Mouse (Mus musculus) heart, postnatal 0 days (tissue): ENCODE data around the gene Rassf5. TPM values are rescaled to one million over a fixed set of nuclear protein-coding genes. Genes with fewer than 3 reads are reported as not detected.

ENCODE experiments used
- ATAC-seq: fragments of 200-750 bp; cut with Nextera tagmentation; 2 replicates; pipeline ENCODE4 v1.8.0; 2017; ENCODE audit warnings: low read depth, moderate number of reproducible peaks, moderate library complexity; ENCODE audit not compliant: insufficient read depth
- DNase-seq: peaks from one replicate; pipeline ENCODE4 v3.0.0-alpha.2; 2016; ENCODE audit warnings: low spot score
- H3K27ac ChIP-seq: fragments of 300-500 bp; sonication (generic); 2 replicates; pipeline ENCODE4 v1.5.1; 2014; ENCODE audit warnings: low read depth, mild to moderate bottlenecking
- H3K27me3 ChIP-seq: fragments of 300-500 bp; sonication (generic); 2 replicates; pipeline ENCODE4 v1.6.1; 2014; ENCODE audit warnings: low read length, mixed read lengths; ENCODE audit not compliant: control insufficient read depth, insufficient read depth
- H3K36me3 ChIP-seq: fragments of 300-500 bp; sonication (generic); replicated peaks from 2 replicates; pipeline ENCODE4 v1.6.1; 2014; ENCODE audit warnings: low read length, mixed read lengths; ENCODE audit not compliant: control insufficient read depth, insufficient read depth
- H3K4me1 ChIP-seq: fragments of 300-500 bp; sonication (generic); 2 replicates; pipeline ENCODE4 v1.6.1; 2014; ENCODE audit warnings: antibody characterized with exemption; ENCODE audit not compliant: control insufficient read depth, insufficient read depth
- H3K4me2 ChIP-seq: fragments of 300-500 bp; sonication (generic); 2 replicates; pipeline ENCODE4 v1.6.1; 2014; ENCODE audit warnings: low read depth, mild to moderate bottlenecking, low read length, moderate library complexity
- H3K4me3 ChIP-seq: fragments of 300-500 bp; sonication (generic); 2 replicates; pipeline ENCODE4 v1.5.1; 2014; ENCODE audit warnings: low read depth, low read length
- H3K9ac ChIP-seq: fragments of 300-500 bp; sonication (generic); replicated peaks from 2 replicates; pipeline ENCODE4 v1.6.1; 2014; ENCODE audit warnings: low read depth, low read length, mixed read lengths
- H3K9me3 ChIP-seq: fragments of 300-500 bp; sonication (generic); replicated peaks from 2 replicates; pipeline ENCODE4 v1.6.1; 2016; ENCODE audit warnings: low read length; ENCODE audit not compliant: control insufficient read depth
- CTCF ChIP-seq: IDR thresholded peaks from 2 replicates; pipeline ENCODE4 v1.5.1; 2016; ENCODE audit warnings: antibody characterized with exemption, control low read depth, low read depth
- EP300 ChIP-seq: IDR thresholded peaks from 2 replicates; pipeline ENCODE4 v1.6.1; 2016; ENCODE audit warnings: antibody characterized with exemption, low read depth
- WGBS: fragments of 180-500 bp; shearing (Covaris S2); extraction: QIAGEN DNeasy Blood & Tissue Kit; methylation state at CpG from one replicate; pipeline ENCODE4 v1.1.7; 2014; 5-methylcytosine and 5-hydroxymethylcytosine counted together
- polyA plus RNA-seq: library from polyadenylated mRNA; unstranded; fragments of >200 nt; fragmentation: Nextera tagmentation; extraction: Ambion mirVana; gene quantifications from 2 replicates; pipeline ENCODE4 v1.2.1, GENCODE M21; 2015
- total RNA-seq: library from RNA; depleted of rRNA; stranded (reverse); fragments of >200 nt; gene quantifications from 2 replicates; pipeline ENCODE4 v1.2.3, GENCODE M21; 2014; ENCODE audit warnings: low replicate concordance

Rassf5 gene
- total and polyA plus RNA-seq, 2 experiments from 2014 or later = 3.3 TPM

DNA sequence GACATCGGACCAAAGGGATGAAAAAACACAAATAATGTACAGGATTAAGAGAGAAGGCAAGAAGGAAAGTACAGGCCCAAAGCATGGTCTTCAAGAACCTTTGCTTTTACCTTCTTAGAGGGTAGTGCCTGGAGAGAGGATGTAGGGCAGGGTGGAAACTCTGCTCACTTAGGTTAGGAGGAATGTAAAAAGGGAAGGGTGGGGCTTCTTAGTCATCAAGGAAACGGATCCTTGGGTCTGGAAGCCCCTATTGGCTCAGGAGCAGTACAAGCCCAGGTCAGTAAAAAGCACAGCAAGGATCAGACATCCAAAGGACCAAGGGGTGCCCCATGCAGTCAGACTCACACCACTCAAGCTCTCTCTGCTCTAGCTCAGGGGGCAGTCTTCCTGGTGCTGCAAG lies 42.2 kb upstream of the Rassf5 start:
- DNase-seq (no peak), ATAC-seq (no peak)
- TF ChIP-seq EP300 = no peak
- no peaks in the 10 kb centered on the region for H3K27me3 ChIP-seq
- H3K9ac ChIP-seq = no peak overlapping the region
- 63% methylated on average over 2 of the region's 2 CpGs for WGBS
- no peak overlapping the region for H3K4me2 ChIP-seq
- H3K27ac ChIP-seq = no peak overlapping the region
- H3K36me3 ChIP-seq = peaks cover 32% of the 10 kb centered on the region
- H3K9me3 ChIP-seq = no peaks in the 10 kb centered on the region
- H3K4me3 ChIP-seq = no peak overlapping the region
- peaks cover 6% of the 10 kb centered on the region; the same call in 1 of the 2 replicates for H3K4me1 ChIP-seq

DNA sequence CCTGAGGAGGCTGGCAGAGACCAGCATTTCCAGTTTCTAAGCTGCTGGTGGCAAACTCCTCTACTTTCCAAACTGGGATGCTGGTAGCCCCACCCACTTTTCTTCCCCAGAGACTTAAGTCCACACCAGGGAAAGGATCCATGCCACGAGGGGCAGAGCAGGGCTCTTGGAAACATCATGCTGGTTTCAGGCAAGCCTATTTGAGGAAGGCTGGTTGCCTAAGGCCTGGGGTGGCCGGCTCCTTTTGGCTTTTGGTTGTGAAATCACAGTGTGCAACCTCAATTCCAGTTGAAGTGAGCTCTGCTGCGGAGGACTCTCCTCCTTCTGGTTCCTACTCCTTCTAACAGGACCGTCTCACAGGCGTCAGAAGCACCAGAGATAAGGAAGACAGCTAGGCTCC lies 41.7 kb upstream of the Rassf5 start:
- Histone ChIP-seq H3K27ac (no peak overlapping the region), H3K4me2 (no peak overlapping the region), H3K27me3 (no peaks in the 10 kb centered on the region), H3K9me3 (no peaks in the 10 kb centered on the region), H3K4me3 (no peak overlapping the region), H3K4me1 (peaks cover 6% of the 10 kb centered on the region; the same call in 1 of the 2 replicates), H3K9ac (no peak overlapping the region), H3K36me3 (peaks cover 30% of the 10 kb centered on the region)
- TF ChIP-seq EP300 = no peak
- no peak for TF ChIP-seq CTCF
- DNase-seq = no peak
- 50% methylated on average over 5 of the region's 5 CpGs for WGBS
- ATAC-seq = no peak

DNA sequence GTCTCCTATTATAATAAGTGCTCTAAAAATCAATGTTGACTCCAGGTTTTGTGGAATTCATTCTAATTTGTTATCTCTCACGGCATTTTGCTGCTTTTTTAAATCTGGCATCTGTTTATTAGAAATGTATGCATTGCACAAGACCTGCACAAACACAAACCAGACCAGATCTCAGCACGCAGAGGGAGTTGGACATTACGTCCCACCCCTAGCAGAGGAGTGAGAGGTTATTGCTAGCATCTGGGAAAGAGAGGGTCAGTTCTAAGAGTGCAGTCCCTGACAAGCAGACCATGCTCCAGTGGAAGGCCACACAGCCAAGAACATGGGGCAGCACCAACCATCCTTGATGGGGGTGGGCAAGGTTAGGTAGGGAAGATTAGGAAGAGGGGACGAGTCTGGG lies 39.6 kb upstream of the Rassf5 start:
- Histone ChIP-seq H3K4me1 (peaks cover 6% of the 10 kb centered on the region; the same call in 1 of the 2 replicates), H3K4me2 (no peak overlapping the region), H3K36me3 (peaks cover 24% of the 10 kb centered on the region), H3K9ac (no peak overlapping the region), H3K27ac (no peak overlapping the region), H3K27me3 (no peaks in the 10 kb centered on the region), H3K9me3 (no peaks in the 10 kb centered on the region), H3K4me3 (no peak overlapping the region)
- no peak for DNase-seq
- WGBS = 86% methylated on average over 4 of the region's 4 CpGs
- no peak for TF ChIP-seq EP300
- no peak for TF ChIP-seq CTCF
- no peak for ATAC-seq

DNA sequence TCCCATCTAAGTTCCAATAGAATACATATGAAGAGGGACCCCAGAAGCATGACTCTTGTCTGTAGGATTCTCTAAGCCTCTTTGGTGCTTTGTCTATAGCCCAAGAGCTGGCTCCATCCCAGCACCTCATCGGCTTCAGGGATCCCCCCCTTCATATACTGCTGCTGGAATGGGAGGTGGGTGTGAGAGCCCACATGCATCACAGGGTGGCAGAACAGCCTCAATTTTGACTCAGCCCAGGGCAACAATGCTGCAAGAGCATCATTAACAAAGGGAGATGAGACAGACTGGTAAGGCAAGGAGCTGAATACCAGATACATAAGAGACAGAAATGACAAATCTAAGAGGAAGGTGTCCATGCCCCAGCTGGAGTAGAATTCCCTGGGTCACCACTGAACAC lies 39.1 kb upstream of the Rassf5 start:
- TF ChIP-seq EP300 (no peak), CTCF (no peak)
- Histone ChIP-seq H3K4me3 (no peak overlapping the region), H3K9me3 (no peaks in the 10 kb centered on the region), H3K4me1 (peaks cover 6% of the 10 kb centered on the region; the same call in 1 of the 2 replicates), H3K36me3 (peaks cover 19% of the 10 kb centered on the region), H3K27ac (no peak overlapping the region), H3K27me3 (no peaks in the 10 kb centered on the region), H3K4me2 (no peak overlapping the region), H3K9ac (no peak overlapping the region)
- 73% methylated on average over 1 of the region's 1 CpGs for WGBS
- DNase-seq = no peak
- no peak for ATAC-seq

DNA sequence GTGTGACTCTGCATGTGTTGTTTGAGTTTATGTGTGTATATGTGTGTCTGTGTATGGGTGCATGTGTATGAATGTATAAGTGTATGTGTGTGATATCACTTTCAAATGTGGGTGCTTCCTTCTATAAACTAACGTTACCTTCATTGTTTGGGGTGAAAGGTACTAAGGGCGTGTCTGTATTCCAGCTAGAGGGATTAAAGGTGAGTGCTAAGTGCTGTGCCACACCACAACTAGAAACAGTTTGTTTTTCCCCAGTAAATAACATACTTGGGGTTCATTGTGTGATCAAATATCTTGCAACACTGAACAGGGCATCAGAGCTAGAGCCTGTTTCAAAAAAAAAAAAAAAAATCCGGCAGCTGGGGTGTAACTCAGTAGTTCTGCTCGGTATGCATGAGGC lies 36.7 kb upstream of the Rassf5 start:
- Histone ChIP-seq H3K27me3 (no peaks in the 10 kb centered on the region), H3K4me3 (no peak overlapping the region), H3K4me1 (no peaks in the 10 kb centered on the region), H3K9ac (no peak overlapping the region), H3K27ac (no peak overlapping the region), H3K36me3 (0 out of 2 replicates have a peak, but pooled peaks cover 7% of the 10 kb centered on the region), H3K9me3 (no peaks in the 10 kb centered on the region), H3K4me2 (no peak overlapping the region)
- DNase-seq = no peak
- TF ChIP-seq EP300 = no peak
- TF ChIP-seq CTCF = no peak
- 56% methylated on average over 4 of the region's 4 CpGs for WGBS
- no peak for ATAC-seq

DNA sequence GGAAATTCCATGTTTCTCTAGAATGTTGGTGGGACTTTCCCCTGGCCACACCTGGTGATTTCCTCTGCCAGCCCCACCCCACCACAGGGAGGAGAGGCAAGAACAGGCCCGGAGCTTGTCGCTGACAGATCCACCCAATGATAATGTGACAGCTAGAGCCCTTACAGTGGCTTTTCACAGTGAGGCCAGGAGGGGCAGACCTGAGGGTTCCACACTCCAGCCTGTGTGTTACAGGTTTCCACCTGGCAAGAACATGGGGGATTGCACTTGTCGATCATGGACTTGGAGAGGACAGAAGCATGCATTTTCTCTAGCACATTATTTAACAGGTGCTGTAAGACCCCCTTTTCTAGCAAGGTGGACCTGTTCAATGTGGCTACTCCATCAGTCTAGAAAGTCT lies 35.2 kb upstream of the Rassf5 start:
- DNase-seq (no peak), ATAC-seq (no peak)
- Histone ChIP-seq H3K27me3 (no peaks in the 10 kb centered on the region), H3K9ac (no peak overlapping the region), H3K36me3 (no peaks in the 10 kb centered on the region), H3K9me3 (no peaks in the 10 kb centered on the region), H3K27ac (no peak overlapping the region), H3K4me3 (no peak overlapping the region), H3K4me1 (no peaks in the 10 kb centered on the region), H3K4me2 (no peak overlapping the region)
- WGBS = 34% methylated on average over 3 of the region's 3 CpGs
- TF ChIP-seq EP300 (no peak), CTCF (no peak)
